Mouse (Mus musculus) effector memory CD4-positive, alpha-beta T cell, adult 5 months (primary cell): ENCODE measurements around the gene Zfp953. TPM values are rescaled to one million over a fixed set of nuclear protein-coding genes. Genes with fewer than 3 reads are reported as not detected.

Experiments used
- polyA plus RNA-seq: library from polyadenylated mRNA; unstranded; fragments of 100-300 nt; shearing (Covaris generic); gene quantifications from one replicate; pipeline ENCODE4 v1.2.1, GENCODE M21; 2017

Gene Zfp953
- 1.6 TPM for polyA plus RNA-seq

GRCm38 (mm10) chr13:67360131-67360744 lies at the start of gene Zfp953, which contains the start of gene Gm28044:
Gene Zfp953, minus strand, starts transcription at chr13:67360605.
Gene Gm28044, minus strand, starts transcription at chr13:67360536.

GRCm38 (mm10) chr13:67399183-67399903 lies 38.9 kb upstream of the Zfp953 start, which contains the start of gene Zfp429:
Gene Zfp429, minus strand, starts transcription at chr13:67399819.

GRCm38 (mm10) chr13:67375050-67375911 lies 14.9 kb upstream of the Zfp953 start, which contains the start of the genes Gm28041 and Zfp456:
Gene Gm28041, minus strand, starts transcription at chr13:67375733.
Gene Zfp456, minus strand, starts transcription at chr13:67375810.

GRCm38 (mm10) chr13:67332019-67332724 lies 28.2 kb downstream of the Zfp953 start, which contains the start of gene Zfp595:
Gene Zfp595, minus strand, starts transcription at chr13:67332570.

GRCm38 (mm10) chr13:67305822-67306672 lies 54.4 kb downstream of the Zfp953 start, which contains the start of gene Zfp457:
Gene Zfp457, minus strand, starts transcription at chr13:67306485.

Other genes with a start within 250 kb of the Zfp953 start
- gene Rslcan18, start 244.3 kb downstream of the Zfp953 start, polyA plus RNA-seq: 0.42 TPM
- 0.66 TPM for gene Zfp759, start 238.9 kb downstream of the Zfp953 start, polyA plus RNA-seq
- gene Rsl1, start 187.4 kb downstream of the Zfp953 start, polyA plus RNA-seq: 9.1 TPM
- gene Zfp455, start 166.1 kb downstream of the Zfp953 start, polyA plus RNA-seq: 1.3 TPM
- gene Zfp458, start 82.1 kb downstream of the Zfp953 start, polyA plus RNA-seq: 0.94 TPM
- not detected for gene Zfp457, start 54.1 kb downstream of the Zfp953 start, polyA plus RNA-seq
- gene Zfp595, start 28.0 kb downstream of the Zfp953 start, polyA plus RNA-seq: 4.7 TPM
- 2.0 TPM for gene Gm28044, start 69 bp downstream of the Zfp953 start, polyA plus RNA-seq
- 0.96 TPM for gene Gm28041, start 15.1 kb upstream of the Zfp953 start, polyA plus RNA-seq
- 4.8 TPM for gene Zfp456, start 15.2 kb upstream of the Zfp953 start, polyA plus RNA-seq
- 16.2 TPM for gene Zfp429, start 39.2 kb upstream of the Zfp953 start, polyA plus RNA-seq
- 1.8 TPM for gene Zfp459, start 60.8 kb upstream of the Zfp953 start, polyA plus RNA-seq
- 31.3 TPM for gene Zfp874a, start 91.0 kb upstream of the Zfp953 start, polyA plus RNA-seq
- gene Zfp874b, start 123.7 kb upstream of the Zfp953 start, polyA plus RNA-seq: 16.6 TPM
- 12.5 TPM for gene Zfp58, start 139.9 kb upstream of the Zfp953 start, polyA plus RNA-seq
- not detected for gene Gm26965, start 165.5 kb upstream of the Zfp953 start, polyA plus RNA-seq
- 31.4 TPM for gene Zfp87, start 165.6 kb upstream of the Zfp953 start, polyA plus RNA-seq
- 12.4 TPM for gene Zfp748, start 193.2 kb upstream of the Zfp953 start, polyA plus RNA-seq
- gene Zfp729b, start 249.1 kb upstream of the Zfp953 start, polyA plus RNA-seq: 4.4 TPM